Mouse (Mus musculus) urinary bladder, adult 18-20 months (tissue): ENCODE data around the gene Spic.

Experiments
- DNase-seq, 2 experiments: peaks; one replicate each; pipeline ENCODE4 v3.0.0; 2022; ENCODE audit warnings: low spot score in 2 of 2, mixed read lengths in 2 of 2

Spic gene

DNA sequence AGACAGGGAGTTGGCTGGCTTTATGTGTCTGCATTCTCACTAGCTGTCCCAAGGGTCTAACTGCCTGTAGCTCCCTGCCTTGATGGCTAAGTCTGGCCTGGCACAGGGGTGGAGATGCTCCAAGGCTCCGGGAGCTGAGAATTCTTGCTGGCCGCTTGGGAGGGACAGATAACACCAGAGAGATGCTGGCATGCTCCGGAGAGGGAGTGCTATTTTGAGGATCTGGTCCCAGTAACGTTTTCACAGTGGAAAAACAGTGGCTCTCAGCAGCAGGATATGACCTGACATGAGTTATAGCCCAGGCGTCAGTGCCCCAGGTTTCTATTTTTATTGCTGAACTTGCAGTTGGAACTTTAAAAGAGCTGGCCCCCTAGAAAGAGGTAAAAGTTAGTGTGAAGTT, 39.4 kb downstream of the Spic start:
- DNase-seq, result no peak

GRCm38 (mm10) chr10:88631330-88631953, 53.4 kb downstream of the Spic start:
- DNase-seq, result no peak

DNA sequence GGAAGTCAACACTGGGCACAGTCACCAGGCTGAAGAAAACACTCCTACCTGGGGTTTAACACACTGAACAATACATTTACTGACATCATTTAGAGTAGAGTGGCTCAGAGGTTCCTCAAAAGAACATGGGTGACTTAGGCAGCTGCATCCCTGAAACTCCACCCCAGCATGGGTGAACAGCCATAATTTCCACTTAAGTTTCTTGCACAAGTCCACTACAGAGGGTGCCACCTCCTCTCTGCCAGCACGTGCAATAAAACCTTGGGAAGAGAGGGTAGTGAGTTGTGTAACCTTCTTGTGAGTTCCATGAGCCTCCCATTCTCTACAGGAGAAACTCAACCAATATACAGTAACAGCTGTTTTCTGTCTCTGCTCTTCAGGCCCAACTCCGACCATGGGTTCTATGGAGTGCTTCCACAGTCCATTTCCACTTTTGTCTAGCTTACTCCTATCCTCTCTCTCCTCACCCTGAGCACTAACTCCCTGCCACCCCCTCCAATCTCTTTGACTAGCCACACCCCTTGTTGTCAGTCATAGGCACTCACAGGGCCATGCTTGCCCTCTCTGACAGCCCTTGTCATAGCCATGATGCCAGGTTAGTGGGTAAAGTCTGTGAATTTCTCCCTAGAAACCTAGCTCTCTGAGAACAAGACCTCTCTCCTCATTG, 54.0 kb downstream of the Spic start:
- no peak for DNase-seq

DNA sequence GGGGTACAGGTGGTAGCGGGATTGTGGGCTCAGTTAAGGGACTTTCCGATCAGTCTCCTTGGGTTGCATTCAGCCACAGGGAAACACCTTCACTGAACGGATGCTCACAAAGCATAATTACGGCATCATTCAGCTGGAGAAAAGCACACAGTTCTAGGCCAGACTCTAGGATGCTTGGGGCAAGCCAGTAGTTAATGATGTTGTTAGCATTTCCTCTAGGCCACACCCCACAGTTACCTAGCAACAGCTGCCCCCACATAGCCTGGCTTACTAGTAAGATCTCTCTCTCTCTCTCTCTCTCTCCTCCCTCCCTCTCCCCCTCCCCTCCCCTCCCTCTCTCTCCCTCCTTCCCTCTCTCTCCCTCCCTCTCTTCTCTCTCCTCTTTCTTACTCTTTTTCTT, 57.8 kb downstream of the Spic start:
- no peak for DNase-seq

GRCm38 (mm10) chr10:88626176-88626575, 58.6 kb downstream of the Spic start:
- no peak for DNase-seq
